ENCODE assay signal across 26 mouse cellular contexts in genomic region chr2:85009212-85009611, GRCm38 (mm10). TPM values are rescaled to one million over a fixed set of nuclear protein-coding genes. Genes with fewer than 3 reads are reported as not detected.
A peak's percentile ranks its signal among the peaks of the same experiment; 100 is the strongest.
DNase-seq lines count a peak whose midpoint lies in the region; ATAC-seq and TF ChIP-seq lines count a peak whose summit lies in the region.
"Had no signal": no experiment of that assay in that cellular context is flagged by ENCODE, and none has a peak within 500 bp of the region (broad histone marks: within the 10 kb centered on the region; RNA-seq: fewer than 3 reads in every experiment).

No protein-coding gene starts in this region.

- no peak for TF ChIP-seq EP300 in liver, embryonic 14.5 days (IDR thresholded peaks at IDR 0.05; ENCODE audit: low read depth)

- no peaks in the 10 kb centered on the region for H3K36me3 ChIP-seq in intestine, embryonic 14.5 days (ENCODE audit: control insufficient read depth, insufficient read depth, low read length)
- no peaks in the 10 kb centered on the region for H3K36me3 ChIP-seq in intestine, embryonic 15.5 days
- H3K36me3 ChIP-seq in liver, embryonic 14.5 days (replicated peaks; ENCODE audit: control insufficient read depth, insufficient read depth, low read depth): no peaks in the 10 kb centered on the region
- H3K36me3 ChIP-seq in small intestine, adult 2 months (ENCODE audit: control insufficient read depth, insufficient read depth, low read length): no peaks in the 10 kb centered on the region
- H3K36me3 ChIP-seq: embryonic facial prominence, embryonic 10.5 days; heart, embryonic 15.5 days; hindbrain, embryonic 13.5 days had no signal

- TF ChIP-seq POLR2A in small intestine, adult 2 months (IDR thresholded peaks at IDR 0.05; ENCODE audit: low read depth, low read length): no peak

- peak; percentile 51 for ATAC-seq in intestine, embryonic 14.5 days (replicated peaks; ENCODE audit: low FRiP score, low TSS enrichment, low read depth)
- peak; percentile 83 for ATAC-seq in intestine, embryonic 15.5 days
- ATAC-seq in liver, embryonic 14.5 days (ENCODE audit: insufficient read depth): no peak
- ATAC-seq: forebrain, embryonic 13.5 days; forebrain, postnatal 0 days had no signal

- peaks cover 7% of the 10 kb centered on the region; the same call in 1 of the 2 replicates for H3K4me1 ChIP-seq in intestine, embryonic 14.5 days (replicated peaks; ENCODE audit: control insufficient read depth, insufficient read depth, low read length)
- peaks cover 18% of the 10 kb centered on the region for H3K4me1 ChIP-seq in intestine, embryonic 15.5 days (replicated peaks)
- H3K4me1 ChIP-seq in liver, embryonic 14.5 days (replicated peaks; ENCODE audit: control insufficient read depth in 2 of 2, insufficient read depth in 2 of 2, low read length in 1 of 2): peaks cover 46 to 47% of the 10 kb centered on the region in 2 experiments
- H3K4me1 ChIP-seq in small intestine, adult 2 months (ENCODE audit: control insufficient read depth, insufficient read depth, insufficient read length, low read length): peaks cover 8% of the 10 kb centered on the region; the same call in 1 of the 2 replicates
- H3K4me1 ChIP-seq: forebrain, embryonic 13.5 days; hindbrain, embryonic 13.5 days had no signal

- intact Hi-C loops in left cerebral cortex, postnatal 25 days (cut with DNase I): loop anchor here (5.0 kb wide), 1 partner anchor 177 kb away; no protein-coding TSS in a partner anchor

- no peaks in the 10 kb centered on the region for H3K9me3 ChIP-seq in intestine, embryonic 14.5 days (ENCODE audit: control insufficient read depth, low read length)
- no peaks in the 10 kb centered on the region for H3K9me3 ChIP-seq in intestine, embryonic 15.5 days
- no peaks in the 10 kb centered on the region for H3K9me3 ChIP-seq in liver, embryonic 14.5 days (ENCODE audit: control insufficient read depth, low read length)
- H3K9me3 ChIP-seq: embryonic facial prominence, embryonic 10.5 days; forebrain, embryonic 13.5 days; heart, embryonic 15.5 days; hindbrain, embryonic 13.5 days had no signal

- no peak overlapping the region for H3K4me2 ChIP-seq in intestine, embryonic 14.5 days (ENCODE audit: low read length)
- no peak overlapping the region; the same call in 1 of the 2 replicates for H3K4me2 ChIP-seq in intestine, embryonic 15.5 days (replicated peaks)
- no peak overlapping the region for H3K4me2 ChIP-seq in liver, embryonic 14.5 days (ENCODE audit: low read depth)
- H3K4me2 ChIP-seq: forebrain, embryonic 13.5 days; heart, embryonic 11.5 days; heart, embryonic 15.5 days; hindbrain, embryonic 13.5 days had no signal

- H3K27ac ChIP-seq in intestine, embryonic 14.5 days (ENCODE audit: low read depth): peak overlapping the region; percentile 2; the same call in 1 of the 2 replicates
- peak overlapping the region; percentile 64 for H3K27ac ChIP-seq in intestine, embryonic 15.5 days
- H3K27ac ChIP-seq in liver, embryonic 14.5 days: peak overlapping the region; percentile 16; the same call in 1 of the 2 replicates
- H3K27ac ChIP-seq in small intestine, adult 2 months (ENCODE audit: insufficient read depth, low read depth, low read length): 0 out of 2 replicates have a peak overlapping the region, but pooled peaks have one; percentile 17
- H3K27ac ChIP-seq: embryonic facial prominence, embryonic 10.5 days; forebrain, embryonic 13.5 days; heart, embryonic 15.5 days had no signal

- no peak overlapping the region for H3K4me3 ChIP-seq in intestine, embryonic 14.5 days (ENCODE audit: low read depth, low read length)
- H3K4me3 ChIP-seq in intestine, embryonic 15.5 days (replicated peaks): no peak overlapping the region
- H3K4me3 ChIP-seq in liver, embryonic 14.5 days (ENCODE audit: insufficient read depth in 1 of 2, low read depth in 2 of 2, low read length in 2 of 2): no peak overlapping the region
- no peak overlapping the region for H3K4me3 ChIP-seq in small intestine, adult 2 months (ENCODE audit: low read depth, low read length)
- H3K4me3 ChIP-seq: embryonic facial prominence, embryonic 10.5 days; forebrain, embryonic 13.5 days; heart, embryonic 15.5 days; hindbrain, embryonic 13.5 days had no signal

- H3K9ac ChIP-seq in intestine, embryonic 14.5 days (ENCODE audit: low read length): no peak overlapping the region
- H3K9ac ChIP-seq in intestine, embryonic 15.5 days: no peak overlapping the region
- no peak overlapping the region for H3K9ac ChIP-seq in liver, embryonic 14.5 days (replicated peaks)
- H3K9ac ChIP-seq: forebrain, embryonic 13.5 days; forebrain, postnatal 0 days; heart, embryonic 15.5 days; hindbrain, embryonic 13.5 days had no signal

- WGBS in intestine, embryonic 14.5 days: 47% methylated on average over 2 of the region's 2 CpGs
- 39% methylated on average over 2 of the region's 2 CpGs for WGBS in intestine, embryonic 15.5 days
- 63% methylated on average over 2 of the region's 2 CpGs for WGBS in liver, embryonic 14.5 days (ENCODE audit: insufficient replicate concordance)
- 18% methylated on average over 2 of the region's 2 CpGs for WGBS in small intestine, adult 2 months

- no peak for TF ChIP-seq CTCF in liver, embryonic 14.5 days (IDR thresholded peaks at IDR 0.05; ENCODE audit: low read depth)
- TF ChIP-seq CTCF in small intestine, adult 2 months (IDR thresholded peaks at IDR 0.05; ENCODE audit: extremely low read depth, insufficient read length, insufficient replicate concordance, low read depth, low read length): no peak

- H3K27me3 ChIP-seq in intestine, embryonic 14.5 days (replicated peaks; ENCODE audit: control insufficient read depth, insufficient read depth, low read length): no peaks in the 10 kb centered on the region
- no peaks in the 10 kb centered on the region for H3K27me3 ChIP-seq in intestine, embryonic 15.5 days (replicated peaks)
- H3K27me3 ChIP-seq in liver, embryonic 14.5 days (ENCODE audit: control insufficient read depth, insufficient read depth, low read length): no peaks in the 10 kb centered on the region
- H3K27me3 ChIP-seq in small intestine, adult 2 months (ENCODE audit: control insufficient read depth, insufficient read depth, low read length): no peaks in the 10 kb centered on the region
- H3K27me3 ChIP-seq: forebrain, embryonic 13.5 days; heart, embryonic 15.5 days; hindbrain, embryonic 13.5 days had no signal

- no peak for DNase-seq in intestine, embryonic 14.5 days (ENCODE audit: low spot score)
- no peak for DNase-seq in liver, embryonic 14.5 days (ENCODE audit: low read depth in 3 of 3, low spot score in 3 of 3)
- no peak for DNase-seq in left cerebral cortex, postnatal 25 days (ENCODE audit: low spot score in 2 of 2)
- DNase-seq in cerebellum, adult 18-20 months: no peak
- DNase-seq in cerebellum, postnatal 4 days (ENCODE audit: low spot score in 2 of 2): no peak
- DNase-seq in cerebellum, postnatal 36 days: no peak
- DNase-seq: adrenal gland, postnatal 10 days; cerebellum, adult 11 months; cerebellum, adult 9-10 months; cerebellum, postnatal 25 days; forebrain, postnatal 0 days; gastrocnemius, postnatal 25 days; heart, adult 11 months; heart, postnatal 14 days had no signal

RNA-seq across cellular contexts. Expression of gene Prg3, which starts 21.2 kb away (rescaled TPM):
- polyA plus RNA-seq in intestine, embryonic 14.5 days (2014; fragmentation: Nextera tagmentation; extraction: Ambion mirVana): not detected in 2 replicates
- not detected in 2 replicates for polyA plus RNA-seq in intestine, embryonic 15.5 days (2015; fragmentation: Nextera tagmentation; extraction: Ambion mirVana)
- 2.6 and 4.4 TPM in 2 replicates for polyA plus RNA-seq in liver, embryonic 14.5 days (2012; rRNA removed)
- 2.1 and 3.4 TPM in 2 replicates for polyA plus RNA-seq in liver, embryonic 14.5 days (2014; fragmentation: Nextera tagmentation; extraction: Ambion mirVana)
- not detected in 2 replicates for polyA plus RNA-seq in small intestine, adult 2 months (2012; rRNA removed)
- not detected for total RNA-seq in left cerebral cortex, postnatal 25 days (2021)
- total RNA-seq: ES-E14; forebrain, postnatal 0 days; gastrocnemius, adult 18-20 months; gastrocnemius, postnatal 25 days; heart, postnatal 14 days had no signal
- polyA plus RNA-seq: brain, embryonic 14.5 days; embryonic facial prominence, embryonic 10.5 days; embryonic facial prominence, embryonic 14.5 days; forebrain, embryonic 13.5 days; forebrain, postnatal 0 days; heart, embryonic 15.5 days; hindbrain, embryonic 13.5 days had no signal

RNA-seq across cellular contexts. Expression of gene Ssrp1, which starts 27.8 kb away (rescaled TPM):
- polyA plus RNA-seq in intestine, embryonic 14.5 days (2014; fragmentation: Nextera tagmentation; extraction: Ambion mirVana): 308 and 334 TPM in 2 replicates
- 256 and 258 TPM in 2 replicates for polyA plus RNA-seq in intestine, embryonic 15.5 days (2015; fragmentation: Nextera tagmentation; extraction: Ambion mirVana)
- 82.2 and 115 TPM in 2 replicates for polyA plus RNA-seq in liver, embryonic 14.5 days (2012; rRNA removed)
- polyA plus RNA-seq in liver, embryonic 14.5 days (2014; fragmentation: Nextera tagmentation; extraction: Ambion mirVana): 160 and 183 TPM in 2 replicates
- 27.0 and 47.2 TPM in 2 replicates for polyA plus RNA-seq in small intestine, adult 2 months (2012; rRNA removed)
- total RNA-seq in left cerebral cortex, postnatal 25 days (2021): 10 to 100 TPM; 93.4 to 99.9 TPM

RNA-seq across cellular contexts. Expression of gene P2rx3, which starts 28.1 kb away (rescaled TPM):
- 0.62 and 2.0 TPM in 2 replicates for polyA plus RNA-seq in intestine, embryonic 14.5 days (2014; fragmentation: Nextera tagmentation; extraction: Ambion mirVana)
- polyA plus RNA-seq in intestine, embryonic 15.5 days (2015; fragmentation: Nextera tagmentation; extraction: Ambion mirVana): 1.0 and 1.4 TPM in 2 replicates
- 0.12 and 0.22 TPM in 2 replicates for polyA plus RNA-seq in liver, embryonic 14.5 days (2012; rRNA removed)
- polyA plus RNA-seq in liver, embryonic 14.5 days (2014; fragmentation: Nextera tagmentation; extraction: Ambion mirVana): 0.08 and 0.17 TPM in 2 replicates
- 0.16 and 0.17 TPM in 2 replicates for polyA plus RNA-seq in small intestine, adult 2 months (2012; rRNA removed)
- 1 to 10 TPM; 2.2 to 2.3 TPM for total RNA-seq in left cerebral cortex, postnatal 25 days (2021)
- total RNA-seq: forebrain, postnatal 0 days; hematopoietic stem cell, adult 5-6 weeks had no signal

RNA-seq across cellular contexts. Expression of gene Prg2, which starts 29.0 kb away (rescaled TPM):
- not detected in 2 replicates for polyA plus RNA-seq in intestine, embryonic 14.5 days (2014; fragmentation: Nextera tagmentation; extraction: Ambion mirVana)
- 0.48 and 0.75 TPM in 2 replicates for polyA plus RNA-seq in intestine, embryonic 15.5 days (2015; fragmentation: Nextera tagmentation; extraction: Ambion mirVana)
- 33.3 and 62.4 TPM in 2 replicates for polyA plus RNA-seq in liver, embryonic 14.5 days (2012; rRNA removed)
- polyA plus RNA-seq in liver, embryonic 14.5 days (2014; fragmentation: Nextera tagmentation; extraction: Ambion mirVana): 17.9 and 21.8 TPM in 2 replicates
- polyA plus RNA-seq in small intestine, adult 2 months (2012; rRNA removed): 0.49 and 1.1 TPM in 2 replicates
- not detected for total RNA-seq in left cerebral cortex, postnatal 25 days (2021)
- total RNA-seq: ES-E14; forebrain, postnatal 0 days; gastrocnemius, adult 18-20 months; gastrocnemius, postnatal 25 days; heart, postnatal 14 days had no signal
- polyA plus RNA-seq: embryonic facial prominence, embryonic 14.5 days; forebrain, embryonic 13.5 days; forebrain, postnatal 0 days had no signal

RNA-seq across cellular contexts. Expression of gene Tnks1bp1, which starts 38.6 kb away (rescaled TPM):
- polyA plus RNA-seq in intestine, embryonic 14.5 days (2014; fragmentation: Nextera tagmentation; extraction: Ambion mirVana): 11.7 and 15.3 TPM in 2 replicates
- 35.2 and 35.5 TPM in 2 replicates for polyA plus RNA-seq in intestine, embryonic 15.5 days (2015; fragmentation: Nextera tagmentation; extraction: Ambion mirVana)
- polyA plus RNA-seq in liver, embryonic 14.5 days (2012; rRNA removed): 3.9 and 4.4 TPM in 2 replicates
- polyA plus RNA-seq in liver, embryonic 14.5 days (2014; fragmentation: Nextera tagmentation; extraction: Ambion mirVana): 0.75 and 1.0 TPM in 2 replicates
- 29.6 and 36.9 TPM in 2 replicates for polyA plus RNA-seq in small intestine, adult 2 months (2012; rRNA removed)
- 100 to 1,000 TPM; 112 to 123 TPM for total RNA-seq in left cerebral cortex, postnatal 25 days (2021)

Comparison
In these comparisons a context has a peak if more than half of its experiments do, and no peak if none do; other contexts are left out.
1. H3K27ac ChIP-seq: peak in every context shown above with its lines; median percentile 64 in intestine, embryonic 15.5 days; 17 in small intestine, adult 2 months; 16 in liver, embryonic 14.5 days; 2 in intestine, embryonic 14.5 days.